Mouse (Mus musculus) ES-E14 (cell line): ENCODE measurements around the gene Bcap31.

Experiments
- CHD2 ChIP-seq: IDR thresholded peaks from 2 replicates; pipeline ENCODE4 v1.6.1; 2014; ENCODE audit warnings: mild to moderate bottlenecking, low read depth, low read length, inconsistent platforms
- ZC3H11A ChIP-seq: IDR thresholded peaks from 2 replicates; pipeline ENCODE4 v1.6.1; 2012; ENCODE audit warnings: low read depth, mild to moderate bottlenecking, inconsistent platforms, low read length, borderline replicate concordance

- TF ChIP-seq CHD2 (no peak), ZC3H11A (no peak)
Measured at GRCm38 (mm10) chrX:73718686-73719362, 2.8 kb upstream of the Bcap31 start.
